Mouse (Mus musculus): ENCODE measurements at regions not wholly inside any gene's neighbourhood (a gene's known extent, or its start where the extent isn't known, plus 50 kb on each side); places are given as distances from the start of the nearest gene placed in this dataset.

GRCm38 (mm10) chrX:68056026-68056425, 134.8 kb upstream of the 4933436I01Rik start:
- DNase-seq (ENCODE audit: inconsistent age in 2 of 2, low spot score in 1 of 2) = no peak

- DNase-seq (ENCODE audit: inconsistent age in 2 of 2, low spot score in 1 of 2) = peak in 1 of 2 experiments; percentile 13
These were observed 122.9 kb upstream of the 4933436I01Rik start for GRCm38 (mm10) chrX:68043990-68044740.

All from adrenal gland, adult (tissue).